Mouse (Mus musculus) ES-E14 (cell line): ENCODE measurements around the gene Ccdc85c. TPM values are rescaled to one million over a fixed set of nuclear protein-coding genes. Genes with fewer than 3 reads are reported as not detected.

Source experiments
- DNase-seq: peaks from one replicate; pipeline ENCODE4 v3.0.0-alpha.2; 2013; ENCODE audit warnings: low read depth, low spot score
- H3K27ac ChIP-seq: 2 replicates; pipeline ENCODE4 v1.5.1; 2012; ENCODE audit warnings: low read depth, mild to moderate bottlenecking, low read length, moderate library complexity, mixed read lengths; ENCODE audit not compliant: poor library complexity, insufficient read depth, severe bottlenecking
- H3K36me3 ChIP-seq: 2 replicates; pipeline ENCODE4 v1.6.1; 2012; ENCODE audit warnings: mild to moderate bottlenecking, low read length, moderate library complexity, mixed read lengths; ENCODE audit not compliant: control insufficient read depth, poor library complexity, insufficient read depth, severe bottlenecking
- H3K4me1 ChIP-seq, 2 experiments: fragments of 150-350 bp in 1 of 2; sonication (generic) in 1 of 2; 2 replicates each; pipeline ENCODE4 v1.6.1; 2012; ENCODE audit warnings: low read length in 2 of 2, mild to moderate bottlenecking in 1 of 2, mixed read lengths in 1 of 2; ENCODE audit not compliant: control insufficient read depth in 2 of 2, insufficient read depth in 2 of 2, poor library complexity in 1 of 2
- H3K4me3 ChIP-seq, 2 experiments: fragments of 150-350 bp in 1 of 2; sonication (generic) in 1 of 2; 2 replicates each; pipeline ENCODE4 v1.5.1; 2012; ENCODE audit warnings: low read length in 2 of 2, low read depth in 1 of 2, mild to moderate bottlenecking in 1 of 2, mixed read lengths in 1 of 2; ENCODE audit not compliant: insufficient read depth in 1 of 2, poor library complexity in 1 of 2, severe bottlenecking in 1 of 2
- H3K9ac ChIP-seq: 2 replicates; pipeline ENCODE4 v1.6.1; 2012; ENCODE audit warnings: low read depth, mild to moderate bottlenecking, low read length, mixed read lengths; ENCODE audit not compliant: poor library complexity, insufficient read depth, severe bottlenecking
- H3K9me3 ChIP-seq: fragments of 150-350 bp; sonication (generic); 2 replicates; pipeline ENCODE4 v1.6.1; 2012; ENCODE audit warnings: low read depth, mild to moderate bottlenecking, low read length; ENCODE audit not compliant: control insufficient read depth, insufficient read depth
- CHD2 ChIP-seq: IDR thresholded peaks from 2 replicates; pipeline ENCODE4 v1.6.1; 2014; ENCODE audit warnings: mild to moderate bottlenecking, low read depth, low read length, inconsistent platforms
- HCFC1 ChIP-seq: IDR thresholded peaks from 2 replicates; pipeline ENCODE4 v1.6.1; 2012; ENCODE audit warnings: low read length, inconsistent platforms, borderline replicate concordance; ENCODE audit not compliant: insufficient read depth
- MAFK ChIP-seq: IDR thresholded peaks from 2 replicates; pipeline ENCODE4 v1.6.1; 2014; ENCODE audit warnings: mild to moderate bottlenecking, low read depth, low read length, inconsistent platforms; ENCODE audit not compliant: insufficient read depth
- ZC3H11A ChIP-seq: IDR thresholded peaks from 2 replicates; pipeline ENCODE4 v1.6.1; 2012; ENCODE audit warnings: low read depth, mild to moderate bottlenecking, inconsistent platforms, low read length, borderline replicate concordance
- ZNF384 ChIP-seq: IDR thresholded peaks from 2 replicates; pipeline ENCODE4 v1.6.1; 2012; ENCODE audit warnings: low read depth, low read length, inconsistent platforms
- in situ Hi-C, 2 experiments: fragments of 600-800 bp; cut with MboI; formaldehyde crosslinking; loops; one replicate each; pipeline ENCODE4 v1.15.1; 2025; ENCODE audit warnings: low sequenced_read_pairs in 2 of 2, inconsistent platforms in 1 of 2; ENCODE audit not compliant: unreplicated experiment in 2 of 2
- total RNA-seq: library from RNA; depleted of rRNA; stranded (reverse); fragments of 300-350 nt; gene quantifications from 2 replicates; pipeline ENCODE4 v1.2.3, GENCODE M21; 2012

Ccdc85c gene
- total RNA-seq, 1 experiment = 21.9 TPM

DNA sequence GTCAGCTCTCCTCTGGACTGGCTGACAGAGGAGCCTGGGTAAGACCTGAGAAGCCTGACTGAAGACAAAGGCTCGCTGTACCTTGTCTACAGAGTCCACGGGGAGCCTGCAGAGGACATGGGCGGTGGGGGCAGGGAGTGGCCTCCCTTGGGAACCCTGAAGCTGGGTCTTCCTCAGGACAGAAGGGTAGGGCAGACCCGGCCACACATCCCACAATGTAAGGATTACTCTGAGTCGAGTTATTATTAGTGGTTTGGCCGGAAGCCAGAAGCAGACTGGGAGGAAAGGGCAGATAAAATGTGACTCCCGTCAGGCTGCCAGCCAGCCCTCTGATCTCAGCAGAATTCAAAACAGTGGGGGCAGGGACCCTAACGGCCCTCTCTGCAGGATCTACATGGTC, 30.4 kb downstream of the Ccdc85c start:
- TF ChIP-seq ZNF384 = no peak
- TF ChIP-seq MAFK = no peak
- no peak for TF ChIP-seq ZC3H11A
- TF ChIP-seq HCFC1 = no peak
- no peak for TF ChIP-seq CHD2
- in situ Hi-C loops = no loop called here
- Histone ChIP-seq H3K9ac (no peak overlapping the region), H3K4me3 (no peak overlapping the region), H3K27ac (no peak overlapping the region), H3K9me3 (no peaks in the 10 kb centered on the region), H3K4me1 (peaks cover 0 to 25% of the 10 kb centered on the region in 2 experiments; a peak in 2 of 4 replicates), H3K36me3 (no peaks in the 10 kb centered on the region; the same call in 1 of the 2 replicates)
- DNase-seq = no peak

DNA sequence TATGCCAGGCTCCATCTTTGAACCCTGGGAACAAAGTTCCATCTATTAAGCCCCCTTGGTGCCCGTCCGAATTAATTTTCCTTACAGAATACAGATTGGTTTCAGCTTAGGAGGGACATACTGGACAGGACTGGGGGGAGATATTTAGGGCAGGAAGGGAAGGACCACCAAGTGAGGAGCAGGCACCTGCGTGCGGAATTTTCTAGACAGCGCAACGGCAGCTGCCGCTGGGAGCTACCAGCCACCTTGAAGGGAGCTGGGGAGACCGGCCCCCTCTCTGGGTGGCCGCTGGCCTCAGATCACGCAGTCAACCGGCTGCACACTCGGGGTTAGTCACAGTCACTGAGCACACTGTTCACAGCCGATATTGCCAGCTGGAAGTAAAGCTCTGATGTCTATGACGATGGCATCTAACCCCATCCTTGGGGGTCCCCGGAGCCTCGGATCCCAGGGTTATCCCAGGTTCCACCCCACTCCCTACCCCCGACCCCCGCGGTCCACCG, 32.9 kb downstream of the Ccdc85c start:
- Histone ChIP-seq H3K4me1 (peaks cover 0 to 30% of the 10 kb centered on the region in 2 experiments; a peak in 2 of 4 replicates), H3K9me3 (no peaks in the 10 kb centered on the region), H3K27ac (no peak overlapping the region), H3K4me3 (no peak overlapping the region), H3K36me3 (no peaks in the 10 kb centered on the region; the same call in 1 of the 2 replicates), H3K9ac (no peak overlapping the region)
- in situ Hi-C loops = no loop called here
- DNase-seq = no peak
- TF ChIP-seq HCFC1 = no peak
- no peak for TF ChIP-seq CHD2
- no peak for TF ChIP-seq MAFK
- no peak for TF ChIP-seq ZNF384
- TF ChIP-seq ZC3H11A = no peak

DNA sequence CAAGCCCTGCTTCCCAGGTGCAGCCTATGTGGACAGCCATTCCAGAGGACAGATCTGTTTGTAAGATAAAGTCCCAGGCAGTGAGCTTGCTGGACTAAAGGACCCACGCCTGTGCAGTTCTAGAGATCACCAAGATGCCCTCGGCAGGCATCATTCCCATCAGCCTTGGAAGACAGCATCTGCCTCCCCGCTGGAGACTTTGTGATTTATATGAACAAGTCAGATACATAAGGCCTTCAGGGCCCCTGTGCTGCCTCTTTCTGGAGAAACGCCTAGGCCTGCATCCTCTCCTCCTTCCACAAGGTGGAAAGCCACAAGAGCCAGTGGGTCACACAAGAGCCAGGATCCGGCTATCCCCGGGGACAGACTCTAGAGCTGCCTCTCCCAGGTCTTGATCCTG, 33.6 kb downstream of the Ccdc85c start:
- H3K4me1 ChIP-seq = peaks cover 0 to 32% of the 10 kb centered on the region in 2 experiments; a peak in 2 of 4 replicates
- no peak overlapping the region for H3K27ac ChIP-seq
- no peak for TF ChIP-seq MAFK
- no peak for TF ChIP-seq CHD2
- no peak for TF ChIP-seq ZC3H11A
- no peak overlapping the region for H3K9ac ChIP-seq
- H3K36me3 ChIP-seq = no peaks in the 10 kb centered on the region
- in situ Hi-C loops = no loop called here
- no peaks in the 10 kb centered on the region for H3K9me3 ChIP-seq
- no peak overlapping the region for H3K4me3 ChIP-seq
- DNase-seq = no peak

DNA sequence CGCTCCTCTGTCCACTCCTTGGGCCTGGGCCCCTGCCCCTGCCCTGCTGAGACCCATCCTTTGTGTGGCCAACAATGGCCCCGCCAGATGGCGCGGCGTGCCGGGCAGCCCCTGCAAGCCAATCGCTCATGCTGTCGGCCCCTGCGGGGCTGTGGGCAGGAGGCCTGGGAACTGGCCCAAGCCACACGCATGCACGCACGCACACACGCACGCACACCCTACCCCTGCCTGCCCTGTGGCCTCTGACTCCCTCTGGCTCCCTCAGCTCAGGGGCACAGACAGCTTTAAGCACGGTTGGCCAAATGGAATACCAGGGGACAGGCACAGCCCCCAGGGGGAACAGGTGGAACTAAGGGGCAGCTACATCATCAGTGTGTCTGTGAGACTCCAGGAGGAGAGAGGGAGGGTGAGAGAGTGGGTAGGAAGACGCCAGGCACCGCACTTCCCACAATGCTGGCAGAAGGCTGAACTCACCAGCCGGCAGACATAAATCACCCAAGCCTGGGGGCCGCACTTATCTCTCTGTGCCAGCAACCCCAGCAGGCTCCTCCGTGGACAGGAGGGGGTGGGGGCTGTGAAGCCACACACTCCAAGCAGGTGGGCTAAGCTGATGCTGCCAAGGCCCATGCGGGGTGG, 34.2 kb downstream of the Ccdc85c start:
- in situ Hi-C loops = no loop called here
- no peaks in the 10 kb centered on the region for H3K36me3 ChIP-seq
- H3K9me3 ChIP-seq = no peaks in the 10 kb centered on the region
- no peak overlapping the region for H3K9ac ChIP-seq
- DNase-seq = no peak
- H3K4me1 ChIP-seq = peaks cover 0 to 33% of the 10 kb centered on the region in 2 experiments; a peak in 2 of 4 replicates
- no peak overlapping the region for H3K27ac ChIP-seq
- peak overlapping the region; percentile 26 to 31; a peak in 1 of 4 replicates for H3K4me3 ChIP-seq
- TF ChIP-seq ZNF384 (no peak), MAFK (no peak), HCFC1 (no peak), CHD2 (no peak), ZC3H11A (no peak)
